14 mouse cellular contexts compared by ENCODE assay signal in genomic region chr6:46972640-46973039, GRCm38 (mm10).
DNase-seq lines count a peak whose midpoint lies in the region; ATAC-seq and TF ChIP-seq lines count a peak whose summit lies in the region.
"Had no signal": no experiment of that assay in that cellular context is flagged by ENCODE, and none has a peak within 500 bp of the region (broad histone marks: within the 10 kb centered on the region; RNA-seq: fewer than 3 reads in every experiment).

No protein-coding gene starts in this region.

- no peak overlapping the region for H3K27ac ChIP-seq in lung, embryonic 16.5 days (ENCODE audit: low read length)
- no peak overlapping the region for H3K27ac ChIP-seq in layer of hippocampus, adult 2 months
- H3K27ac ChIP-seq: heart, embryonic 15.5 days; intestine, embryonic 15.5 days had no signal

- peak; percentile 13 for DNase-seq in heart, adult 8-10 months (ENCODE audit: low spot score)
- DNase-seq in heart, postnatal 25 days (ENCODE audit: low spot score), result no peak
- DNase-seq in cerebellum, postnatal 10 days, result peak; percentile 79
- DNase-seq in thymus, postnatal 14 days, result no peak
- no peak for DNase-seq in MN1 (ENCODE audit: low spot score)
- no peak for DNase-seq in layer of hippocampus, adult 2 months (ENCODE audit: low spot score in 2 of 2)
- DNase-seq: kidney, postnatal 25 days; liver; retina, postnatal 1 day; thymus, postnatal 36 days had no signal

- H3K9ac ChIP-seq in lung, embryonic 16.5 days (ENCODE audit: low read length), result no peak overlapping the region
- H3K9ac ChIP-seq: heart, embryonic 15.5 days; intestine, embryonic 15.5 days had no signal

- no peaks in the 10 kb centered on the region for H3K9me3 ChIP-seq in lung, embryonic 16.5 days (ENCODE audit: control insufficient read depth, low read length)
- H3K9me3 ChIP-seq: heart, embryonic 15.5 days; intestine, embryonic 15.5 days had no signal

- 58% methylated on average over 2 of the region's 2 CpGs for WGBS in lung, embryonic 16.5 days

- TF ChIP-seq CTCF in layer of hippocampus, adult 2 months (conservative IDR thresholded peaks at IDR 0.05), result no peak

- H3K36me3 ChIP-seq in lung, embryonic 16.5 days (ENCODE audit: control insufficient read depth, insufficient read depth, low read length), result no peaks in the 10 kb centered on the region
- H3K36me3 ChIP-seq: heart, embryonic 15.5 days; intestine, embryonic 15.5 days had no signal

- H3K4me3 ChIP-seq in lung, embryonic 16.5 days (ENCODE audit: low read length), result no peak overlapping the region
- no peak overlapping the region for H3K4me3 ChIP-seq in layer of hippocampus, adult 2 months
- H3K4me3 ChIP-seq: heart, embryonic 15.5 days; intestine, embryonic 15.5 days had no signal

- intact Hi-C loops in heart, postnatal 25 days (cut with DNase I), result no loop called here

- H3K4me2 ChIP-seq in lung, embryonic 16.5 days (ENCODE audit: low read depth, low read length), result no peak overlapping the region
- H3K4me2 ChIP-seq: heart, embryonic 15.5 days; intestine, embryonic 15.5 days had no signal

- no peaks in the 10 kb centered on the region for H3K27me3 ChIP-seq in lung, embryonic 16.5 days (ENCODE audit: control insufficient read depth, insufficient read depth, low read depth, low read length)
- H3K27me3 ChIP-seq: heart, embryonic 15.5 days; intestine, embryonic 15.5 days had no signal

- peak; percentile 90 for ATAC-seq in cerebellum, adult (ENCODE audit: insufficient number of reproducible peaks, low FRiP score, low TSS enrichment)
- peak; percentile 92 for ATAC-seq in lung, embryonic 16.5 days (ENCODE audit: low read depth)
- ATAC-seq: intestine, embryonic 15.5 days had no signal

- H3K4me1 ChIP-seq in lung, embryonic 16.5 days (replicated peaks; ENCODE audit: control insufficient read depth, insufficient read depth, low read length), result no peaks in the 10 kb centered on the region
- H3K4me1 ChIP-seq: heart, embryonic 15.5 days; intestine, embryonic 15.5 days had no signal

Comparison
In these comparisons a context has a peak if more than half of its experiments do, and no peak if none do; other contexts are left out.
1. DNase-seq: peak in heart, adult 8-10 months (single experiment) and cerebellum, postnatal 10 days (2 of 2); none in heart, postnatal 25 days (single experiment), thymus, postnatal 14 days (single experiment), MN1 (single experiment) and layer of hippocampus, adult 2 months (0 of 2).